Mouse (Mus musculus) 3T3-L1 (cell line): ENCODE measurements around the gene Dnaja4.

Experiments
- DNase-seq: peaks from one replicate; pipeline ENCODE4 v3.0.0-alpha.2; 2015; ENCODE audit warnings: low read depth, low spot score

Dnaja4 gene

DNA sequence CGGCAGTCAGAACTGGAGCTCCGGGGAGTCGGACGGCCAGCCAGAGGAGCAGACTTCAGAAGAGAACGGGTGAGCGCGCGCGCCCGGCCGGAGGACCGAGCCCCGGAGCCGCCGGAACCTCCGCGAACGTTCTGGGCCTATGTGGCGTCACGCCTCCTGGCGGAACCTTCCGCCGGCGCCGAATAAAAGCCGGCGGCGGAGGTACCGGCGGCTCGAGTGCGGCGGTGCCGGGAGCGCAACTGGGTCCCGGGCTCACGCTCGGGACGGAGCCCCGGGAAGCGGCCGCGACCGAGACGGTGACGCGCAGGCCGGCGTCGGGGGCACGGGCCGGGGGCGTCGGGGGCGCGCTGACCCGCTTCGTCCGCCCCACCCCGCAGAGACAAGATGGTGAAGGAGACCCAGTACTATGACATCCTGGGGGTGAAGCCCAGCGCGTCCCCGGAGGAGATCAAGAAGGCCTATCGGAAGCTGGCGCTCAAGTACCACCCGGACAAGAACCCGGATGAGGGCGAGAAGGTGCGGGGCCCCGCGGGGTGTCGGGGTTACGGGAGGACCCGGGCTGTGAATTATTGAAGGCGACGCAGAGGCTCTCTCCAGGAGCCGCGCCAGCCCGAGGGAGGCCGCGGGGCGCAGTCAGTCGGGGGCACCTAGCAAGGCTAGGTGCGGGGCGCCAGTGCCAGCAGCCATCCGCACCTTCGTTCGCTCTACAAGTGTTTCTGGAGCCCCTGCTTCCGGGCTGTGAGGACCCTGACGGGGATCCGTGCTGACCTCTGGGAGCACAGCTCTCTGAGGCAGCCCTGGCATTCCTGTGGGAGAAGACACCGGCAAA, 886 bp downstream of the Dnaja4 start:
- peak; percentile 29 for DNase-seq

DNA sequence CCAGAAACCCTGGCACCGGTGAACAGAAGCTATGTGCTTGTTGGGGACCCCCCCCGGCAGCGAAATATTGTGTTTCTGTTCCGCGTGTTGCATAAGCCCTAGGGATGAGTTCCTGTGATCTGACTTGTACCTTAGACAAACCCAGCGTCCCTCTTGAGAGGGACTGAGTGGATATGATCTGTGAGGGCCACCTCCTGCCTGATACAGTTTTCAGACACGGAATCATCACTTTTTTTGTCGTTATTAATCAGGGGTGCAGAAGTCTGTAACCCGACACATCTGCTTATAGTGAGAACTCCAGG, 1.5 kb downstream of the Dnaja4 start:
- DNase-seq = peak; percentile 31

DNA sequence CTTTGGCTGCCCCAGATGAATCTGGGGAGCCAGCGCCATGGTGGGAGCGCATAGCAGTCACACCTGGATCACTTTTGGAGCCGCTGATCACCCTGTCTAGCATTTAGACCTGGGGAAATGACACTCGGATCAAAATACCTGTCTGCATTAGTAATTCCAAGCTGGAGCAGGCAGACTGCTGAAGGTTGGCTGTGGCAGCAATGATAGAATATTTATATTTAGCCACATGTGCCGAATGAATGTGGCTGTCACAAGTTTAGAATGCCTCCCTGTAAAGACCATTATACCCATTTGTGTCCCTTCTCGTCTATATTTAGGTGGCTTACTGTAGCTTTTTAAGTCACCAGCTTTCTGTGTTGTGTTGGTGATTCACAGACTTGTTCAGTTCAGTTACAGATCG, 2.1 kb downstream of the Dnaja4 start:
- no peak for DNase-seq

DNA sequence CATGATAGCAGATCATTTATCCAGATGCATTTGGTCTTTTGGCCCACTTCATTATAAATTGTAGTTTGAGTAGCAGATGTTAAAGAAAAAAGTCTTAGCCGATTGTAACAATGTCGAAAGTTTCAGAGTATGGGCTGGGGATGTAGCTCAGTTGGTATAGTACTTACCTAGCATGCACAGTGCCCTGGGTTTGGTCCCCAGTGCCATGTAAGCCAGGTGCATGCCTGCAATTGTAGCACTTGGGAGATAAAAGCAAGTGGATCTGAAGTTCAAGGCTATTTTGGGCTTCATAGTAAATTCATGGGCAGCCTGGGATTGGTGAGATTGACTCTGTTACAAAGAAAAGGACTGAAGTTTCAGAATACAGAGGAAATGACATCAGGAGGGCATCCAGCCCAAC, 3.9 kb downstream of the Dnaja4 start:
- DNase-seq = no peak

DNA sequence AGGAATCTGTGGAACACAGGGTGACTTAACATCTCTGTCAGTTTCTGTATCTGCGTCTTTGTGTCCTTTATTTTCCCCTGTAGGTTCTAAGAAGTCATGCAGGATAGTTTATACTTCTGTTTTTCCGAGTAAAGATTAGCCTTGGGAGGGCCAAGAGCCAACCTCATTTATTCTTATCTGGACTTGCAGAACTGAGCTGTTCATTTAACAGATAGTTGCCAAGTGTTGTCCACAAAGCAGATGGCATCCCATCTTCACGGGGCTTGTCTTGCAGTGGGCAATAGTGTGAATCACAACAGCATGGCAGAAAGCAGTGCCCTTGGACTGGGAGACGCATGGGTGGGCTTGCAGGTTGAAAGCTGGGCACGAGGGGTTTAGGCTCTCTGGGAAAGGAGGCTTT, 5.7 kb downstream of the Dnaja4 start:
- no peak for DNase-seq

DNA sequence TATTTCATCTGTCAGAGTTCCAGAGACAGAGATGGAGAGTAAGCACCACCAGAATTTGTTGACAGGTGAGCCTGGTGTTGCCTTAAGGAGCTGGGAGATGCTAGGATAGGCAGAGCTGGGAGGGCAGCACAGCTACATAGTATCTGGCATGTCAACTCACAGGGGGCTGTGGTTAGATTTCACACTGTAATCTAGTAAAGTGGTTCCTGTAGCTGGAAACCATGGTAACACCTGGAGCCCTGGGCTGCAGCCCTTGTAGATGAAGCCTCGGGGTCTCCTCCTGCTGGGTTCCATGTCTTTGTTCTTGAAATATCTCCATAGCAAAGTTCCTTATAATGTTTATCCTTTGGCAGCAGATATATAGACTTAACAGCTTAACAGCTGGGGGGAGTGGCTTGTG, 6.9 kb downstream of the Dnaja4 start:
- no peak for DNase-seq

DNA sequence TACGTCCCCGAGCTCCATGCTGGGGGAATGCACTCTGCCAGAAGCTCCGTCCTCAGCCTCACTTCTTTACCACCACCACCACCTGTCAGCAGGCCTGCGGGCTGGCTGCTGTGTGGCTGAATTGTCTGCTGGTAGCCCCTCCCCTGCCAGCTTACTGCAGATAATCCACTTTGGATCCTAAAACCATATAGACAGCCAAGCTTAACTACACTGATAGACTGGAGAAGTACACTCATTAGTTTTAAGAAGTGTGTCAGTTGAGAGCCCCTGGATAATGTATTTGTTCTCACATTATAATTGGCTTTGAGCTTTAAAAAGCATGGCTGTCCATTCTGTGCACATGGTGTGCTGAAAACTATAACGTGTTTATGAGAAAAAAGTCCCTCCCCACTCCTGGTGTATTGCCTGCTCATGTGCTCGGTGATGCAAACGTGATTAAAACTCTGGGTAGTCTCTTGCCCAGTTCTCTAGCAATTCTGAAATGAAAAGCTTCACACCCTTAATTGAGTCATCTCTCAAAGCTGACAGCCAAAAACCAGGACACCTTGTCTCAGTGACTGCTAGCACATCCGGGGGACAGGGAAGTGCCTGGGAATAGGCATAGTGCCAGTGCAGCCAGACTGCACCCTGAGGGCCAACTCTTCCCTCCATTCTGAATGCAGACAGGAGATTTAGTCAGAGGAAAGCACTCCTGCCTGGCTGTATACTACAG, 8.8 kb downstream of the Dnaja4 start:
- no peak for DNase-seq

DNA sequence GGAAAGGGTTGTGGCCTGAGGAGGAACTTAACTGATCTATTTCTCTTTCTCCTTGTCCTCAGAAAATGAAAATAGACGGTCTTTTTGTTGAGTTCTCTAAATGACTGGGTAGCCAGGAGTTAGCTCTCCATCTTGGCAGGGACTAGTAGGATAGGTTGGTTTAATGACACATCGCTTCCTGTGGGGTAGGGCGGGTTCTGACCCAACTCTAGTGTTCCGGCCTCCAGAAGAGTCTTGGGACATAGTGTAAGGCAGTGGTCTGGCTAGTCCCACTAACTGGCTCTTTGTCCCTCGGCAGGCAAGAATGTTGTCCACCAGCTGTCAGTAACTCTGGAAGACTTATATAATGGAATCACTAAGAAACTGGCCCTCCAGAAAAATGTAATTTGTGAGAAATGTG, 9.4 kb downstream of the Dnaja4 start:
- DNase-seq = no peak

DNA sequence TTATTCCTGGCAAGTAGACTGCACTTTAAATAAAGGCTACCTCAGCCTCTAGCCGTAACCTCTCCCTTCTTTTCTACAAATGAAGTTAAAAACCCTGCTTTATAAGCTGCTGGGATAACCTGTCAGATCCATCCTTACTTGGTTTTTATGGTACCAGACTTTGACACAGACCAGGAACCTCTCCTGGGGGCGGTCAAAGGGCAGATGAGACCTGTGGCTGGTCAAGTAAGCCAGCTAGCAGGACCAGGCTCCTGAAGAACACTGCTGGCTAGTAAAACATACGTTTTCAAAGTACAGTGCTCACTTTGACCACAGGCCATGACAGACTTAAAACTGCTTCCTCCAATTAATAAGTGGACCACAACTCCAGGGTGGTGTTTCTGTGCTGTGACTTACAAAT, 17.1 kb downstream of the Dnaja4 start:
- DNase-seq = no peak

DNA sequence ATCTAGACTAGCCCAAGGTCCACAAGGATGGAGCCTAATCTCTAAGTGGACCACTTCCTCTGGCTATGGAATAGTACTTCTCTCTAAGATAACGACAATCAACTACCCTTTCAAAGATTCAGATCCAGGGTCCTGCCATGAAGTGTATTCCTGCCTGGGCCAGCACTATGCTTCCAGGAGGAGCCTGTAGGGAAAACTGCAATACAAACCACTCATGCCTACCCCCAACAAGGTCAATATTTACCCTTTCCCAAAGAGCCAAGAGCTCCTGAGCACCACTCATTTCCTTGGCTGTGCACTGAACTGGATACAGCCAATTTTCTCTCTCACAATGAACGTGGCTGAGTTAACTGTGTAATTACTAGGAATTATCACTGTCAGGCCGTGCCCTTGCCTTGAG, 18.9 kb downstream of the Dnaja4 start:
- DNase-seq = no peak

DNA sequence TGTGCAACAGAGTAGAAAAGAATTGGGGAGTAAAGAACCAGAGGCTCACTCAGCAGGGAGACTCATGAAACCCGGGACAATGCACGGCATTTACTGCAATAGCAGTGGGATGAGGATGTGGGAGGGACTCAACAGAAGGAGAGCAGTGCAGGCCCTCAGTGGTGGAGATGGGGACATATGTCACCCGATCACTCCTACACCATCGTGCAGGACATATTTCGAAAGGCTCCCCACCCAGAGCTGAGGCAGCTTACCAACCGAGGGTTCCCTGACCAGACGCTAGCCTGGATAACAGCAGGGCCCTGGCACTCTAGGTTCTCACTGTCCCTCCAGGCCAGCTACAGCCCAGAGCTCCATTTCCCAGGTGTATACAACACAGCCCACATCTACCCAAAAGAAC, 23.5 kb downstream of the Dnaja4 start:
- no peak for DNase-seq

DNA sequence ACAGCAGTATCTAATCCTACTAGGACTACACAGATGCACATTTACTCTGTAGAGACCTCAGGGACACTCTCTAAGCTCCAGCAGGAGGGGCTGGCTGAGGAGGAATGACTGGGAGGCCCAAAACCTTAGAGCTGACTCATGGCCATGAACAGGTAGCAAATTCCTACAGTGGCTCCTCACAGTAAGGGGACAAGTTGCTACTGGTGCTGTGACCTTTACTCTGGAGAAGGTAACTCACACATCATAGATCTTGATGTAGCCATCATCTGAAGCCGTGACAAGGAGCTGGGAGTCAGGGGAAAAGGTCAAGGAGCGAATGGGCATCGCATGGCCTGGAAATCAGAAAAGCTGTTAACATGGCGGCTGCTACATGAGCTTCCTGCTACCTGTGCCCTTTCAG, 23.9 kb downstream of the Dnaja4 start:
- no peak for DNase-seq

DNA sequence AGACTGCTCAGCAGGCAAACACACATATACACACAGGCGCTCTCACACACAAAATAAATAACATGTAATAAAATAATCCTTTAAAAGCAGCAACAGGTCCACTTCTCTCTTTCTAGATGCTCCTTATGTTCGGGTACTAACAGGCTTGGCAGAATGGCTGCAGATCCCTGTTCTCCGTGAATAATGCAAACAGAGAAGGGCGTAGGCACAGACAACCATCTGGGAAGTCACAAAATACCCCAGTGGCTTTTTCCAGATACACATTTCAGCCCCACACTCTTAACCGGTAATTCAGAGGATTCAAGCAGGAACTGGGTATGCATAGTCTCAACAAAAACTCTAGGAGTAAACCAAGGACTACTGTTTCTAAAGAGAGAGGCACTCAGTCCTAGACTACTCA, 27.6 kb downstream of the Dnaja4 start:
- no peak for DNase-seq

DNA sequence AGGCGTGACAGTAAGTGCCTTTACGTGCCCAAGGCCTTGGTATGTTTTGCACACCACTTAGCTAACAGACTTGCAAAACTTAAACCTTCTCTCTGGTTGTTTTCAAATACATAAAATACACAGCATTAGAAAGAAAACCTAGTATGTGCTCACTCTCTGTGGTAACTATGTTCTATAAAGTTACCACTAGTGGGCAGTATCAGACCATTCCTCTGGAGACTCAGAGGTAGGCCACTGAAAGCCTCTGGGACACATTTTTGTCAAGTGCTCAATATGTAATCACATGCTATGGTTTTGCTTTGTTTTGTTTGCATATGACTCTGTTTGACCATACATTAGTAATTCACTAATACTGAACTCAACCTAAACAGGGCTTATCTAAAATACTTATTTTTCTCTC, 33.4 kb downstream of the Dnaja4 start:
- DNase-seq = peak; percentile 74

DNA sequence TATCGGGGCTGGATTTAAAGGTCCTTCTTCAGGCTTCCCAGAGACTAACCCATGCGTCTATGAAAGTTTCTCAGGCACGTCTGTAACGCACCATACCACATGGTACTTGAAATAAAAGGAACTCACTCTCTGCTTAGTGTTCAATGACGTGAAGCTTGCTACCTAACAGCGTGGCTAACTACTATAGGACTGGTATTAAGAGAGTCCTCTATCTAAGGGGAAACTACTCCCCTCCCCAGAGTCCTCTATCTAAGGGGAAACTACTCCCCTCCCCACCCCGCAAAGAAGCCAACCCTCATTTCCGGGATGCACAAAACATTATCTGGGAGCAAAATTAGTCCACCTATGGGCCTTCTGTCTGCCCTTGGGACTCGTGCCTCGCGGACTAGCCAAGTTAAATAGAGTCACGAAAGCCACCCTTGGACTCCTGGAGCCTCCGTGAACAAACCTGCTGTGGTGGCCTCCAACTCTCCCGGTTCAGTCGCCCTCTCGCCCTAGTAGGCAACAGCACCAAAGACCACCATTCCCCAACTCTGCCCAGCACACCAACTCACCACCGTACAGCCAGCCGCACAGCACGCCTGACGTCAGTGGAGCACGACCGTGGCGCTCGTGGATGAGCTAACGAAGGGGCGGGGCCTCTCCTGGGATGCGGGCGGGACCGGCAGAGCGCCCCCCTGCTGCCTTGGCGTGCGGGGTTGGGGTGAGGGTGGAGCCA, 35.4 kb downstream of the Dnaja4 start, which contains the start of gene Wdr61:
Wdr61 (minus strand) TSS at position 599 of the 718 bp plus-strand sequence.
- peak; percentile 96 for DNase-seq

DNA sequence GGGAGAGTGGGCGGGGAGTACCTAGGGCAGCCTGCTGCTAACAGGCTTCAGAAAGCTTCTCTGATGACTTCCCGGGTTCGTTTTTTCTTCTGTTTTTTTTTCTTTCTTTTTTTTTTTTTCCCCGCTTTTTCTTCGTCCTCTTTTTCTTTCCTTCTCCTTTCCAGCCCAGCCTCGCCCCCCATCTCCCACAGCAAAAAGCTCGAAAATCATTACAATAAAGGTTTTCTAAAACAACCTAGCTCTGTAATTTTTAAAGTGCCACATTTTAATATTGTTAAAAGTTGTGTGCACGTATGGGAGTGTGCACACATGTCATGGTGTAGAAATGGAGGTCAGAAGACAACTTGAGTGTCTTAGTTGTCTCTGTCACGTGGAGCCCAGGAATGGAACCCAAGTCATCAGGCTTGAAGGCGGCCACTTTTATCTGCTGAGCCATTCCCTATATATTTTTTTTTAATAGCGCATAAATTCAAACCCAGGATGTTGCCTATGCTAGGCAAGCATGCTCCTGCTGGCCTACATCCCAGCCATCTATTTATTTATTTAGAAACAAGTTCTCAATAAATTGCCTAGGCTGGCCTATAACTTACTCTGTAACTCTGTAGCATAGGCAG, 36.1 kb downstream of the Dnaja4 start:
- peak; percentile 9 for DNase-seq

DNA sequence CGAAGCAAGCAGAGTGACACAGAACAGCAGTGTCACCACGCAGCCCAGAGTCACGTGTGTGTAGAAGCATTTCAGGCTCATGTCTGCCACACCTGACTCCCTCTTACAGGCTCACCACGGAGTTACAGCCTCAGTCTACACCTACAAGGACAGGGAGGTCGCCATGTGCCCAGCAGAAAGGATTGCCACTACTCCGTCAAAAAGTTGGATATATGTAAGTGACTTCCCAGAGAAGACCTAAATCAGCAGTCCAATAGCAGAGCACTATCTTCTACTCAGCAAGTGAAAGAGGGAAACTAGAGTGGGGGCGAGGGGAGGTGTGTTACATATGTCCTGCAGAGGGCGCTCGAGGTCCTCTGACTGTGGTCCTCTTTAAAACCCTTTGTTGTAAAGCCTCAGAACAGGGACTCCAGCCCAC, 37.6 kb downstream of the Dnaja4 start:
- peak; percentile 93 for DNase-seq

DNA sequence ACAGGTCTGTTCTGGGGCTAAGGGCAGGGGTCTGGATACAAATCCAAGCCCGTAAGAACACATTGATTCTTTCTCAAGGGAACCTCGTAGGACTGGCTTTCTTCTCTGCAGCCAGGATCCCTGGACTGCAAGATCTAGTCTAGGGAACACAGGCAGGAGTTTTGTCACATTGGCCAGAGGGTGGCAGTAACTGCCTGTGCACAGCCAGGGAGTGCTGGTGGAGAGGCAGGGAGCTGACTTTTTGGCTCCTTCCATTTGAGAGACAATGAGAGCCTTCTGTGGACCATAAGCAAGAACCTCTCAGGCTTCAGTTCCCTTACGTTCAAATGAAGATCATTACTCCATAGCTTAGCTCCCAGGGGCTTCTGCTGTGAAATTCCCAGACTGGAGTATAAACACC, 39.7 kb downstream of the Dnaja4 start:
- DNase-seq = peak; percentile 91

DNA sequence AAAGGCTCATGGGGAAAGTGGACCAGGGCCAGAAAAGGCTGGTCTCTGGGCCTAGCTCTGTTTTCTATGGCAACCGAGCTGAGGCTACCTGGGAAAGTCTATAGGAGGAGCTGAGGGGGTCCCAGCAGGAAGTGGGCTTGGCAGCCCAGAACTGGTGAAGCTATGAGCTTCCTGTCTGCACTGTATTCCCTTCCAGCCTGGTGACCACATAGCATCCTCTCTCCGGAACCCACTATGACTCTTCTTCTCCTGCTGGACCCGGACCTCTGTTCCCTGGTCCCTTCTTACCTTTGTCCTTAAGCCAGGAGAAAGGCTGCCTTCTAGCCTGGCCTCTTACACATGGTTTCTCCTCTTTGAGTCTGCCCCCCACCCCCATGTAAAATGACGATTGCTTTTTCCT, 45.2 kb downstream of the Dnaja4 start:
- DNase-seq = no peak

DNA sequence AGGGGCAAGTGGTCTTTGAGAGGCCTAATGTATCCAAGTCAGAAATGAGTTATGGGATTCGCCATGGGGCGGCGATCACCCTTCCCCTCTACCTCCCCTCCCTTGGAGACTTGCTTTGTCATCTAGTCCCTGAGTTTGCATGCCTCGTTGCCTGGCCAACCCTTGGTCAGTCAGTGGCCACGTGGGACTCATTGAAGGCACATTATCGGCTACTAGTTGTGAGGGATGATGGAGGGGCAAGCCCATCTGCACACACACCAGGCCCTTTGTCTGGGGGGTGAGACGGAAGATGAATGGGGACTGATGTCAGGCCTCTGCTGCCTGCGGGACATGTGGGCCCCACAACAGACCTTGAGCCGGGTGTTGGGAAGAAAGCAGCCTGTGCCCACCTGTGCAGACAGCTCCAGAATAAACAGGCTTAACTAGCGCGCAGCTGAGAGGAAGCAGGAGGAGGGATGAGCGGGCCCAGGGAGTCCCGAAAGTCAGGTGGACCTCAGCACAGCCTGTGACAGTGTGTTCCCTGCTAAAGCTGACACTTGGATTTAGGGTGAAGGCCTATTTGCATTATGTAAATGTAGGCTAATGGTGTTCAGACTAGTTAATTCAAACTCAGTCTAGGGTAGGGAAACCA, 47.2 kb downstream of the Dnaja4 start:
- no peak for DNase-seq

DNA sequence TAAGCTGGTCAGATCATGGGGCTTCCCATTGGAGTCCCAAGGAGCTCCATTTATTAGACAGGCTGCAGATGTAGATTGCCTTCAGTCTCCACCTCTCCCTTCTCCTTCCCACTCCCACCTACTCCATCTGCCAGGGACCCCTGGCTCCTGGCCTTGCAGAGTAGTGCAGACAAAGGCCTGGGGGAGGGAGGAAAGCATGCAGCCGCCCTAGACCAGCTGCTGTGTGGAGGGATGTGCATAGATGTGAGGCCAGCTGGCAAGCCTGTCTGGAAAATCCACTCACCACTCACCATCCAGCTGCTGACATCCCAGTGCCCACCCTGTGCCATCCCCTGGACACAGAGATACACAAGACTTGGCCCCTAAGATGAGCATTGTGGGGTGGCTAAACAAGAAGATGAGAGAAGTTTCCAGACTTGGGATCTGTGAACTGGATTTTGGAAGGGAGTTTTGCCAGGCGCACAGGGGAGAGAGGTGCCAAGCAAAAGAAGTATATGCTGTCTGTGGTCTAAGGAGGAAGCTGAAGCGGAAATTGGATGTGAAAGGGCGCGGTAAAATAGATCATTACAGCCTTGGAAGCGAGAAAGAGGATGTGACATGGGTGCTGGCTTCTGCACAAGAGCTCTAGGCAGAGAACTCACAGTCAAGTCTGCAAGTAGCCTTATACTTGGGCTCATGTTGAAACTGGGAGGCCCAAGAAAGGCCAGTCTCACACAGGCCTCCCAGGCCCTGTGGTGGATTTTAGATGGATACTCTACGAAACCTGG, 51.7 kb downstream of the Dnaja4 start:
- DNase-seq = no peak
